Comparison of ENCODE assay signal across 17 mouse cellular contexts in genomic region chr11:20370486-20370885, GRCm38 (mm10). TPM values are rescaled to one million over a fixed set of nuclear protein-coding genes. Genes with fewer than 3 reads are reported as not detected.
"Had no signal": no experiment of that assay in that cellular context is flagged by ENCODE, and none has a peak within 500 bp of the region (broad histone marks: within the 10 kb centered on the region; RNA-seq: fewer than 3 reads in every experiment).

No protein-coding gene starts in this region.

- H3K36me3 ChIP-seq: intestine, embryonic 15.5 days; limb, embryonic 12.5 days; lung, embryonic 15.5 days; midbrain, embryonic 10.5 days; neural tube, embryonic 12.5 days had no signal

- H3K9me3 ChIP-seq: intestine, embryonic 15.5 days; limb, embryonic 12.5 days; lung, embryonic 15.5 days; midbrain, embryonic 10.5 days; neural tube, embryonic 12.5 days had no signal

- ATAC-seq: intestine, embryonic 15.5 days had no signal

- H3K4me2 ChIP-seq: intestine, embryonic 15.5 days; limb, embryonic 12.5 days; liver, embryonic 11.5 days; lung, embryonic 15.5 days; neural tube, embryonic 12.5 days had no signal

- H3K4me1 ChIP-seq: intestine, embryonic 15.5 days; limb, embryonic 12.5 days; lung, embryonic 15.5 days; midbrain, embryonic 10.5 days; neural tube, embryonic 12.5 days had no signal

- H3K9ac ChIP-seq: intestine, embryonic 15.5 days; limb, embryonic 12.5 days; lung, embryonic 15.5 days; neural tube, embryonic 12.5 days had no signal

- H3K27me3 ChIP-seq: intestine, embryonic 15.5 days; limb, embryonic 12.5 days; lung, embryonic 15.5 days; neural tube, embryonic 12.5 days had no signal

- H3K4me3 ChIP-seq: intestine, embryonic 15.5 days; limb, embryonic 12.5 days; lung, embryonic 15.5 days; midbrain, embryonic 10.5 days; myocyte; neural tube, embryonic 12.5 days had no signal

- DNase-seq: kidney, adult 18-20 months; kidney, postnatal 14 days; layer of hippocampus, adult 9-11 months; layer of hippocampus, postnatal 36 days; lung, postnatal 14 days; midbrain, embryonic 14.5 days; right cerebral cortex, postnatal 14 days; thymus, adult 18-20 months; thymus, postnatal 14 days had no signal

- H3K27ac ChIP-seq: intestine, embryonic 15.5 days; limb, embryonic 12.5 days; lung, embryonic 15.5 days; midbrain, embryonic 10.5 days; neural tube, embryonic 12.5 days had no signal

RNA-seq across cellular contexts. Expression of gene Slc1a4, which starts 38.0 kb away (rescaled TPM):
- total RNA-seq: neutrophil, adult 5-6 weeks had no signal
